Mouse (Mus musculus): ENCODE data around the gene Cyfip2.

GRCm38 (mm10) chr11:46314534-46314933, 1.9 kb upstream of the Cyfip2 start:
- TF ChIP-seq POLR2A (IDR thresholded peaks at IDR 0.05; ENCODE audit: extremely low read depth, insufficient read depth, low read length) (no peak), CTCF (IDR thresholded peaks at IDR 0.05; ENCODE audit: low read depth, low read length) (no peak)

Data from liver, adult 2 months (tissue).